Mouse (Mus musculus) yolk sac, embryonic 10.5 days (tissue): ENCODE results near the gene Adipor1.

Experiments
- DNase-seq: peaks from one replicate; pipeline ENCODE4 v3.0.0-alpha.2; 2017; ENCODE audit warnings: low spot score

Adipor1 gene

DNA sequence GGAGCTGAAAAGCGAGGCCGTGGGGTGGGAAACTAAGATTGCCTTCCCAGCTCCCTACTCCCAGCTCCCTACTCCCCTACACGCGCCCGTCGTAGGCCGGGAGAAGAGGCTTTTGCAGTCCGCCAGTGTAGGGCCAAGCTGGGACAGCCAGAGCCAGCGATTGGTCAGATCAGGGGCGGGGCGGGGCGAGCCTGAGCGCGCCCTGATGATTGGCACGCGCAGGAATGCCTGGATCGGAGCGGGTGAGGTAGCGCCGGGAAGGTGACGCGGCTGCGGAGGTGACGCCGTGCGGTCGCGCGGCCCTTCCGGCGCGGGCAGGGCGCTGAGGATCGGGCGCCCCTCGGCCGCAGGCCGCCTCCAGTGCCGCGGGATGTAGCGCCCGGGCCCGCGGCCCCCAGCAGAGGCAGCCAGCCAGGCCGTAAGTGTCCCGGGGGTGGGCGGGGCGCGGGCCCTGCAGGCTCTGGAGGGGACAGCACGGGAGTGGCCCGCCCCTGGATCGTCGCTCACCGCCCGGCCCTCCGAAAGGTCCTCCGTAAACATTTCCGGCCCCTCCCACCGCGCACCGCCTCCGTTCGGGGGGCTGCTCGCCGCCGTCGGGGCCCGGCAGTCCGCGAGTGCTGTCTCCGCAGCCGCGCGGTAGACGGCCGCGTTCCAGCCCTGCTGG lies at the start of gene Adipor1:
Gene Adipor1, plus strand, starts transcription at position 211 of the 664 bp plus-strand sequence.
- peak; percentile 99 for DNase-seq

- DNase-seq = no peak
Observed at GRCm38 (mm10) chr1:134365491-134365890, 49.7 kb upstream of the Adipor1 start.

DNA sequence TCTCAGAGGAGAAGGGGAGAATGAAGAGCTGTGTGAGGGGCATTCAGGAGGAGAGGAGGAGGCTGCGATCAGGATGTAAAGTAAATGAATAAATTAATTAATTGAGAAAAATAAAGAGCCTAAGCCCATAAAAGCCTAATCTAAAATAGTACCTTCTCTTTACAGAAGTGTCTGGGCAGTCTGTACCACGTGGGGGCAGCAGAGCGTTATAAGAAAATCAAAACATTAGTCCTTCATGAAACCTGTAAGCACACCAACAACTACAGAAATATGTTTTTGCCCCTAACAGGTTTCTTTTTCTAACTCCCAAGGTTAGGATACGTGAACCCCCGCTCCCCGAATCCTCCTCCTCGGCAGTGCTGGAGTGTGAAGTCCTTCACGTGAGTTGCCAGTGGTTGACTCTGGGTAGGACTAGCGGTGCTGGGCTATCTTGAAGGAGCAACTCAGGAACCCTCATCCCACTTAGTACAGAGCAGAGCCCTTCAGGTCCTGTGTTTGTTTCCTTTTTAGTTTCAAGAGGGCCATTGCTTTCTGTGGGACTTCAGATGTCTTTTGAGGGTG lies 46.3 kb upstream of the Adipor1 start:
- DNase-seq = peak; percentile 34

DNA sequence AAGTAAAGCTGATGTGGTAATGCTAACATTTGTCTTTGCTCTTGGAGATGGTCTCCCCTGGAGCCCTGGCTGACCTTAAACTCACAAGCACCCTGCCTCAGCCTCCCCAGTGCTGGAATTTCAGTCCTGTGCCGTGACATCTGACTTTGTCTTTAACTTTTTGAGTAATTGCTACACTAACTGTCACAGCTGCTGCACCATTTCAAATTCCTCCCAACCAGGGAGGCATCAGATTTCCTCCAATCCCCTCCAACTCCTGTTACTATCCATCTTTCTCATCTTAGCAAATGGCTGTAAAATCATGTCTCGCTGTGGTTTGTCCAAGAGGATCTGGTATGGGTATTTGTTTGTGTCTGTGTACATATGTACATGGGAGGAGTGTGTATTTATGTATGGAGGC lies 41.1 kb upstream of the Adipor1 start:
- DNase-seq = no peak

GRCm38 (mm10) chr1:134381051-134381450 lies 34.1 kb upstream of the Adipor1 start:
- no peak for DNase-seq

GRCm38 (mm10) chr1:134381795-134382625 lies 33.2 kb upstream of the Adipor1 start:
- peak; percentile 35 for DNase-seq

- DNase-seq = no peak
Observed at GRCm38 (mm10) chr1:134384581-134384980, 30.6 kb upstream of the Adipor1 start.

- DNase-seq = no peak
Observed at GRCm38 (mm10) chr1:134385176-134385575, 30.0 kb upstream of the Adipor1 start.

DNA sequence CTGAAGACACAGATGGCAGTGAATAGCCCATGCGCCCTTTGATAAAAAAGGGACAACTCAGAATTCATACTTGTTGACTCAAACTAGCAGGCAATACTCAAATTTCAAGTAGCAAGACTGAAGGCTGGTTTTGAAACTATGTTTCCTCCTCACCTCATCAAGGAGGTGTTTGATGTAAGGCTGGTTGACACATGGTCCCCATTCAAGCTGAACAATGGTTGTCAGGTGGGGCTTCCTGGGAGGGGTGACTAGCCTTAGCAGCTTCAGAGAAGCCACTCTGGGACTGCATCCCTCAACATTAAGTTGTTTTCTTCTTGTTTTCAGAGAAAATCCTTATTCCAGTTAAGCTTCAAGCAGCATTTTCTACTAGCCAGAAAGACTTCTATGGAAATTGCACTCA lies 29.5 kb upstream of the Adipor1 start, which contains the start of gene 4933406M09Rik:
Gene 4933406M09Rik, plus strand, starts transcription at position 275 of the 400 bp plus-strand sequence.
- no peak for DNase-seq

DNA sequence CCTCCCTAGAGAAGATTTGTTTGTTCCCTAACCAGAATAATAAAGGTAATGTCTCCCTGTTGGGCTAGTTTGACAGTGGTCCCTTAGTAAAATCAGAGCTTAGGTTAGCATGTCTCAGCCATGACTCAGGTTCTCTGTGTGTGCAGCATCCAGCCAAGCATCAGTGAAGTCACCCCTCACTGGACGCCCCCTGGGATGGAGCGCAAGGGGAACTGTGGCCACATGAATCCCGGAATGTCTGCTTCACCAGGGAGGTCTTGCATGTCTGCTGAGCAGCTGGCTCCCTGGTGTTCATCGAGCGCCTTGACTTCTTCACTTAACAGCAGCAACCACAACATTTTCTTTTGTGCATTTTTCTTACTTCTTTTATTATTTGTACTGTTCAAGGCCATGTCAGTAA lies 21.4 kb upstream of the Adipor1 start:
- no peak for DNase-seq

- DNase-seq = no peak
Observed at GRCm38 (mm10) chr1:134398210-134398609, 17.0 kb upstream of the Adipor1 start.

DNA sequence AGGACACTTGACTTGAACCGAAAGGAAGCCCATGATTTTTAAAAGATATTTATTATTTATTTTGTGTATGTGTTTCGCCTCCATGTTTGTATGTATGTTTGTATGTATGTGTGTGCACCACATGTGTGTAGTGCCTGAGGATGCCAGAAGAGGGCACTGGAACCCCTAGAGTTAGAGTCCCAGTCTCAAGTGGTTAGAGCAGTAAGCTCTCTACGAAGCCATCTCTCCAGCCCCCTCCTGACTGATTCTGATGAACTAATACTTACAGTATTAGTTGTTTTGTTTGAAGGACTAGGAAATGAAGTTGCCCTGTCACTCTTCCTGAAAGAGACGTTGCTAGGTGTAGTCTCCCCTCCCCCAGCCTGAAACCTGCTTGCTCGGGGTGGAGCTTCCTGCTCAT lies 15.4 kb upstream of the Adipor1 start:
- no peak for DNase-seq

- DNase-seq = peak; percentile 92
Observed at GRCm38 (mm10) chr1:134405509-134406413, 9.4 kb upstream of the Adipor1 start, which contains the start of gene Cyb5r1. Cyb5r1 (plus strand) TSS chr1:134405559.

- no peak for DNase-seq
Observed at GRCm38 (mm10) chr1:134406414-134406771, 8.8 kb upstream of the Adipor1 start.

GRCm38 (mm10) chr1:134408080-134408479 lies 7.1 kb upstream of the Adipor1 start:
- no peak for DNase-seq

DNA sequence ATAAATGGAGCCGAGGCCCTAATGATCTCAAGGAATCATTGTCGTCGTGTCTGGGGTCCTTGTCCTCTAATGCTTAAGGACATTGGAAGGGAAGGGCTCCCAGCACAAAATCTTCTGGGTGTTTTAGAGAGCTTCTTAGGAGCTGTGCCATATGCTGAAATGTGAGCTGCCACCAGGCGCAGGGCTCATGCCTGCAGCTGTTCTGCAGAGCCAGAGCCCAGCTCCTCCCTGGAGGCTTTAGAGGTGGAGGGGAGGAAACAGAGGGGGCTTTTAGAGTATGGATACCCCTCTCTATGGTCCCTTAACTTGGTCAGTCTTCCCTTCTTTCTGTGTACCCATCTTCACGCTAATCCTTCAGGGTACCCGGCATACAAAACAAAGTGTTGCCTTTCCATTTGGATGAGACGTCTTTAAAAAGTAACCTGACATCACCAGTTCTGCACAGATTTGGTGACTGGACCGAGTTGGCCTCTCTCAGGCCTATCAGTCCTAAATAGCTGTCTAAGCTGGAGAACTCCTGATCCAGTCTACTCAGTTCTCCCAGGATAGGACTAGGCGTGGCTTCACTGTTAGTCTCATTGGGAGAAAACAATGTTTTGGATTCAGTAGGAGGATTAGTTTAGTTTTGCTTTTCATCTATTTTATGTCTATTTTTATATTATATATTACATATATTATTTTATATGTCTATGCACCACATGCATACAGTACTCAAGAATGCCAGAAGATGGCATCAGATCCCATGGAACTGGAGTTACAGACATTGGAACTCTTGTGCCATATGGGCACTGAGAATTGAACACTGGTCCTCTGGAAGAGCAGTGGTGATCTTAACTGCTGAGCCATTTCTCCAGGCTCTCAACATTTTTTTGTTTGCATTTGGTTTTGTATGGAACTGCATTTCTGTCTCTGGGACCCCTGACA lies 3.2 kb upstream of the Adipor1 start:
- no peak for DNase-seq

GRCm38 (mm10) chr1:134414038-134414437 lies 1.1 kb upstream of the Adipor1 start:
- peak; percentile 40 for DNase-seq

GRCm38 (mm10) chr1:134414501-134415167 lies 544 bp upstream of the Adipor1 start:
- no peak for DNase-seq

DNA sequence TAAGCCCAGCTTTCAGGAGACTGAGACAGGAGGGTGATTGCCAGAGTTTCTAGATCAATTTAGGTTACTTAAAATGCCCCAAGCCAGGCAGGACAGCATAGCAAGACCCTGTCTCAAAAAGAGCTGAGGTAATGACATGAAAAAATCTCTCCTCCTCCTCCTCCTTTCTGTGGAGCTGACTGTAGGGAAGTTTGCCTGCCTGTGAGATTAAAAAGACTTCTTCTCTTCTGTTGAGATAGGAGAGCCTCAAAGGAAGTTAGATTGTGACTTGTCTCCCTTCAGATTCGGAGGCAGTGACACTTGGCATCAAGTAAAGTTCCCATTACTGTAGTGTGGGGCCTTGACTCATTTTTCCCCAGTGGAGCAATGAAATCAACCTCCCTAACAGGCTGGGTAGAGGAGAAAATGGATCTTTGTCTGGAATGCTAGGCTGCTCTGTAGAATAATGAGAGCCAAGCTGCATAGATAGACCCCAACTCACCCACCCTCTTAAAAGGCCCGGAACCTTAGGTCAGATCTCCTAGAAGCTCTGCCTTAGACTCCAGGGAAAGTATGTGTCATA lies 3.3 kb downstream of the Adipor1 start:
- DNase-seq = no peak

DNA sequence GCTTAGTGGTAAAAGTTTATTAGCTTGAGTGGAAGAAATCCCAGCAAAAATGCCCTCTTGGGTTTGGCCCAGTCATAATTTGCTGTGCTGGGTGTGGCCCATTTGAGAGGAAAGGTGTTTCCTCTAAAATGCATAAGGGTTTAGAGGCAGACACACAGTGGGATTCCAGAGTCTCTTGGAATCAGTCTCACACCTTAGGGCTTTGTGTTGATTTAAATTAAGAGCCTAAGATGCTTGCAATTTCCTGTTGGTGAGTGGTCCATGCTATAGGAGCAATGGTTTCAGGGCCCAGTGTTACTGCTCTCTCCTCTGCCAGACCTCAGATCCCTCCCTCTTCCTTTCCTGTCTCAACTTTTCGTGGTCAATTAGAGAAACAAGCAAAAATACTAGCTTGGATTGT lies 4.0 kb downstream of the Adipor1 start:
- no peak for DNase-seq
